Comparison of ENCODE assay signal across 20 mouse cellular contexts in genomic region chr9:101986910-101987309, GRCm38 (mm10).
"Had no signal": no experiment of that assay in that cellular context is flagged by ENCODE, and none has a peak within 500 bp of the region (broad histone marks: within the 10 kb centered on the region; RNA-seq: fewer than 3 reads in every experiment).

No protein-coding gene starts in this region.

- H3K27me3 ChIP-seq: limb, embryonic 13.5 days; midbrain, embryonic 12.5 days; neural tube, embryonic 12.5 days; neural tube, embryonic 15.5 days; stomach, embryonic 15.5 days had no signal

- H3K4me3 ChIP-seq: layer of hippocampus, adult 2 months; limb, embryonic 10.5 days; limb, embryonic 13.5 days; midbrain, embryonic 12.5 days; neural tube, embryonic 12.5 days; neural tube, embryonic 15.5 days; stomach, embryonic 15.5 days had no signal

- DNase-seq: kidney, adult 2 months; kidney, postnatal 25 days; lung, embryonic 14.5 days; lung, postnatal 36 days; right cerebral cortex, adult 18-20 months; right cerebral cortex, postnatal 14 days; right cerebral cortex, postnatal 4 days; spleen, adult 18-20 months; thymus, postnatal 36 days had no signal

- ATAC-seq: intestine, postnatal 0 days; lung, postnatal 0 days; midbrain, embryonic 16.5 days had no signal

- H3K36me3 ChIP-seq: limb, embryonic 10.5 days; limb, embryonic 13.5 days; midbrain, embryonic 12.5 days; neural tube, embryonic 12.5 days; stomach, embryonic 15.5 days had no signal

- H3K9me3 ChIP-seq: limb, embryonic 10.5 days; limb, embryonic 13.5 days; midbrain, embryonic 12.5 days; neural tube, embryonic 12.5 days; neural tube, embryonic 15.5 days; stomach, embryonic 15.5 days had no signal

- H3K9ac ChIP-seq: limb, embryonic 13.5 days; lung, embryonic 14.5 days; midbrain, embryonic 12.5 days; neural tube, embryonic 12.5 days; neural tube, embryonic 15.5 days; stomach, embryonic 15.5 days had no signal

- H3K27ac ChIP-seq: kidney, postnatal 0 days; layer of hippocampus, adult 2 months; limb, embryonic 10.5 days; limb, embryonic 13.5 days; midbrain, embryonic 12.5 days; neural tube, embryonic 12.5 days; neural tube, embryonic 15.5 days; stomach, embryonic 15.5 days had no signal

- H3K4me2 ChIP-seq: limb, embryonic 13.5 days; lung, embryonic 14.5 days; midbrain, embryonic 12.5 days; neural tube, embryonic 12.5 days; neural tube, embryonic 15.5 days; stomach, embryonic 15.5 days had no signal

- H3K4me1 ChIP-seq: limb, embryonic 10.5 days; limb, embryonic 13.5 days; midbrain, embryonic 12.5 days; neural tube, embryonic 12.5 days; stomach, embryonic 15.5 days had no signal
